Mouse (Mus musculus): Measurements from ENCODE around the gene Derl2.

Gene Derl2

DNA sequence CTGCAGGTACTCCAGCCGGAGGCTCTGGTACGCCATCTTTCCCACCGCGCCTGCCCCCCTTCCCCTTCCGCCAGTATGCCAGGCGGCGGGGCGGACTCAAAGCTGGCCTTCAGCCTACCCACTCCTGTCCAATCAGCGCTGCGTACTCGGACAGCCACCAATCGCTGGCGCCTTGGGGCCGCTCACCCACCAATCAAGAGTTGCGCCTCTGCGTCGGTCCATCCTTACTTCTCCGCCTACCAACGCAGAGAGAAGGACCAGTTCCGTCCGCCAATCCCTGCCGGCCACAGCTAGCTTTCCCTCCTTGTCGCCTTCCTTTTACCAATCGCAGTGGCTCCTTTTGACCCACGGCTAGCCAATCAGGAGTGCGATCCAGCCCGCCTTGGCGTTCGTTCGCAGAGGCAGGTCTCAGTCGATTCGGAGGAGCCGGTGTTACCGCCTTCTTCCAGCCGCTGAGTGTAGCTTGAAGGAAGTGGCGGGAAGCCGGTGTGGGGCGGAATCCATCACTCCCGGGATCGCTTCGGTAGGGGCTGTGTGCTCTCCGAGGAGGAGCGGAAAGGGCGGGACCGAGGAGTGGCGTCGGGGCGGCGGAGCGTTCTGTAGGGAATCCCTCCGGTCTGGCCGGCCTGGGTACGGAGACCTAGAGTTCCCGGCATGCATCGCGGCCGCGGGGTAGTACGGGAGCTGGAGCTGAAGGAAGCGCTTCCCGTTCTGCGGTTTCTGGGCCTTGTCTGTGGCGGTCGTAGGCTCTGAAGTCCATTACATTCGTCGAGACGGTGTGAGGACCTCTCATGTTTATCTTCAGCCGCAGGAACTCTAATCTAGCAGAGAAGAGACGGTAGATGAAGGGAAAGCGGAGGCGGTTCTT lies at the start of gene Derl2, which contains the start of gene Mis12:
Gene Derl2 (minus strand): TSS at position 641 of the 868 bp plus-strand sequence.
Gene Mis12 (plus strand): TSS at position 411 of the 868 bp plus-strand sequence.
- DNase-seq (ENCODE audit: low read depth, low spot score): peak; percentile 100

DNA sequence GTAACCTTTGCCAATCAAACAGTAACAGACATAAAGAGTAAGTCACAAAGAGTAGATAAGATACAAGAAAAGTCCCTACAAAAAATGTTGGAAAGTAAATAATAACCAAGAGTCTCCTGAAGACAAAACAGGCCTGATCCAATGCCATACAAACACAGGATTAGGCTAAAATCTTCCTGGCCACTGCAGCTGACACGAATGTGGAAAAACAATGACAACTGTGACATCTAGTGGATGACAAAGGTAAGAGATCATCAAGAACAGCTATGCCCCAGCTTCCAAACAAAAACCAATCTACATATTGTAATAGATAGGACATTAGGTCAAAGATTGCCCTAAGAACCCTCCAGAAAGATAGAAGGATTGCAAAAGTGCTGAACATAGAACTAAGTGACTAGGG lies 32.9 kb upstream of the Derl2 start:
- peak; percentile 22 for DNase-seq (ENCODE audit: low read depth, low spot score)

DNA sequence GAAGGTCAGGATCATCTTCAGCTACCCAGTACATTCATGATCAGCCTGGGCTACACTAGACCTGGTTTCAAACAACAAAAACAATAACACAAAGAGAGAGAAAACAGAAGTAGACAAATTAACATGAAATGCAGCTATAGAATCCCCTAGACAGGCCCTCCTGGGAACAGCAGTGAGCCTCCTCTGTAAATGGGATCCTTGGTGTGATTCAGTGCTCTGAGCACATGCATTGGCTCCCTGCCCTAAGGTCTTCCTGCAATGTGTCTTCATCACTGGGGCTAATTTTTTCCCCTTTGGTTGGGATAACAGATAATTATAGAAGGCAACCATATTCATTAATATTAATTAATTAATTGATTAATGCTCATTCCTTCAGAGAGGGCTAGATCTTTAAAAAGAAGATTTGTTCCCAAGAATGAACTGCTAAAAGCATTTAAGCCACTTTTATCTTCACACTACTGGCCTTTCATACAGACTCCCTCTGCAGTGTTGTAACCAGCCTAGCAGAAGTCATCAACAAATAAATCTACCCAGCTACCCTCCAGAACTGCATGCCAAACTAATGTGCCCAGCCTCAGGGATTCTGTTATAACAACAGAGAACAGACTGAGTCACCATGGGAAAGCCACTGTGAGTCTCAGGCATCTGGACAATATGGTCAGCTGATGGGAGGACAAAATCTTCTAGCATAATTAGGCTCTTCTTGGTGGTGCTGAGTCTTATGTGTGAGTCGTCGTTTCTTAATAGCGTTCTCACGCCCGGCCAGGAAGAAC lies 20.1 kb upstream of the Derl2 start:
- no peak for DNase-seq (ENCODE audit: low read depth, low spot score)

DNA sequence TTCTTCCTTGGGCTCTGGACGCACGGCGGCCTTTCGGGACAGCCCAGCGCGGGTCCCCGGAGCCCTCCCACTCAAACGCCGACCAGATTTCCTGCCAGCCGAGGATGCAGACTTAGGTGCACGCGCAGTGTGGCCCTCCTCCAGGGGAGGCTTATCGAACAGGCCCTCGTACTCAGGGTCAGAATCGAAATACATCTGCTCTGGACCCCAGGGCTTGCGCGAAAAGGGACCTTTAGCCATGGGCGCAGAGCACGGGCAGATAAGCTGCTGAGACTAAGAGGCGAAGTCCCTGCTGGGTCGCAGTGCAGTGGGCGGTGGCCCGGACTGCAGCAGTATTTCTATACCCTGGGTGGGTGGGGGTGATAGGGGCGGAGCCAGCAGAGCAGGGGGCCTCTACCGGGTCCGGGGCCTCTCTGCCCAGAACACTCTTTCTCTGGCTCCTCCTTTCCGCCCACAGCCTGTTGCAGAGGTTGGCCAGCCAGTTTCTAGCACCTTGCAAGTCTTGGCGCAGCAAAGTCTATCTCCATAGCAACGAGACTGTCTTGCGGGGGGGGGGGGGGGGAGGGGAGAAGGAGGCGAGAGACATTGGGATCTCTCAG lies 13.6 kb upstream of the Derl2 start, which contains the start of gene 6330403K07Rik:
Gene 6330403K07Rik (minus strand): TSS at position 351 of the 599 bp plus-strand sequence.
- peak; percentile 87 for DNase-seq (ENCODE audit: low read depth, low spot score)

DNA sequence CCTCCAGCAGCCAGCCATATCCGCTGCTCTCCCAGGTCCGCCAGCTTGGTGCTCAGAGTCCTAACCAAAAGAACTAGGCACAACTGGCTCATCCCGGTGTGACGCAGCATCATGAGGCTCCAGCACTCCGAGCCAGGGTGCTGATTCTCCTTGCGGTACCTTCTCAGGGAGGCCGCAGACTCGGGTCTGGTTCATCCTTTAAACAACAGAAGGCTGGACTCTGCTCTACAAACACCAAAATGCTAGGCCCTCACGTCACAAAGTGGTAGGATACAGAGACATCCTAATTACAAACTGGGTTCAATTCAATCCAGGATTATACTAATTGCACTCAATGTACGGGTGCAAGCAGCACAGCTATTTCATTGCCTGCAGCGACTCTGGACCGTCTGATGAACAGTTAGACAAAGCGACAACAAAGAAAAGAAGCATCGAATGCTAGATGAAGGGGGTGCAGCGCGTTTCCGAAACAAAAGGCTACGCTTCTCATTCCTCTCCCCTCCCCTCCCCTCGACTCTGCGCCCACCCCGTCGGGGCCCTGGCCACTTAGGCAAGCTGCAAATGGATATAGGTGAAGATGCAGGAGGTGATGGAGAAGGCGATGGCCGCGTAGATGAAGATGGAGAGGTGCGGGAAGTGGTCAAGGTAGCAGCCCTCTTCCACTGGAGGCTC lies 13.0 kb upstream of the Derl2 start:
- DNase-seq (ENCODE audit: low read depth, low spot score): peak; percentile 46

DNA sequence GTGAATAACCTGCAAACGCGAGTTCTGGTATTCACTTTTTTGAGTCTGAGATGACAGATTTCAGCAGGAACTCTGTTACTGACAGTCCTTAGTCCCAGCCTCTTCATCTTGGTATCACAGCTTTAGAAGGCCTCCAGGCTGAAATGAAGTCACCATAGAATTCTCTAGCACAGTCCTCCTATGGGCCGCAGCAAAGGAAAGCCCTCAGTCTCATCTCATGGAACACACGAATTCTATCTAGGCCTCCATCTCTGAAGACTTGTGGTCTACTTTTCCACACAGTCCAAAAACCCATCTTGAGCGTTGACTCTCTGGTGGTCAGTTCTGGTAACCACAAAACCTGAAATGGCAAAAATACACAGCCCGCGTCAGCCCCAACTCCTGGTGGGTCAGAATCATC lies 12.4 kb upstream of the Derl2 start:
- DNase-seq (ENCODE audit: low read depth, low spot score): no peak

DNA sequence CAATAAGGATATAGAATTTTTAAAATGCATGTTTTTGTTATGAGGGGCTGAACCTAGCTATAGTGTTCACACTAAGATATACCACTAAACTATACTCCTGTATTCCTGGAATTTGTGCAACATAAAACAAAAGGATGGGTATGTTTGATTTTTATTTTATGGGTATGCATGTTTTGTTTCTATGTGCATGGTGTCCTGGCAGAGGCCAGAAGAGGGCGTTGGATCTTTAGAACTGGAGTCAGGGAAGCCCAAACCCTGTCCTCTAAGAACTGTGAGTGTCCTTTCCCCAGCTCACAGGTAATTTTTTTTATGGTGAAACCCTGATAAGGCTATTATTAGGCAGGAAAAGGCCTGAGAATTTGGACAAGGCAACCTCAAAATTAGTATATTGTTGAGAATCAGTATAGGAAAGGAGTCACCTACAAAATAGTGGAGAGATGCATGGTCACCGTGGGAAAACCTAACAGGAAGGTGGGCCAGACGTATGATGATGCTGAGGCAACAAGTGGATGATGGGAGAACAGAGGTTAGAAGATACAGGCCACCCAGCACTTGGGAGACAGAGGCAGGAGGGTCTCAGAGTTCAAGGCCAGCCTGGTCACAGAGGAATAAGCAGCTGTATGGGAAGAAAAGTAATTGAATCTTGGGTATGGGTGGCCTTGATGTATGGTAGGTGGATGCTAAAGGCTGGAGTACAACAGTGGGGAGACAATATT lies 9.9 kb upstream of the Derl2 start:
- no peak for DNase-seq (ENCODE audit: low read depth, low spot score)

DNA sequence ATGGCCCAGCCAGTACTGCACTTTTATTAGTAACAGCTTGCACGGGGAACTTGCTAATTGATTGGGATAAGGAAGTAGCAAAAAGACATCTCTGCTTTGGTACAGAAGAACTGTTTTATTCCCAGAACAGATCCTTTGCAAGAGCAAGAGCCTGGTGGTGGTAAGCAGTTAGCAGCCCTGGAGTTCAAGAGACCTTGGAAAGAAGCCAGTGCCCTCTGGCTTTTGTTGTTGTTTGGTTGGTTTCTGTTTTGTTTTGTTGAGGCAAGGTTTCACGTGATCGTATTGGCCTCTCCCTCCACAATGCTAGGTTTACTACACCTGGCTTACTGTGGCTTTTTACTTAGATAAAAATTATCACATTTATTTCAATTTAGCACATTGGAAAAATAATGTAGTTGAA lies 8.6 kb upstream of the Derl2 start:
- no peak for DNase-seq (ENCODE audit: low read depth, low spot score)

DNA sequence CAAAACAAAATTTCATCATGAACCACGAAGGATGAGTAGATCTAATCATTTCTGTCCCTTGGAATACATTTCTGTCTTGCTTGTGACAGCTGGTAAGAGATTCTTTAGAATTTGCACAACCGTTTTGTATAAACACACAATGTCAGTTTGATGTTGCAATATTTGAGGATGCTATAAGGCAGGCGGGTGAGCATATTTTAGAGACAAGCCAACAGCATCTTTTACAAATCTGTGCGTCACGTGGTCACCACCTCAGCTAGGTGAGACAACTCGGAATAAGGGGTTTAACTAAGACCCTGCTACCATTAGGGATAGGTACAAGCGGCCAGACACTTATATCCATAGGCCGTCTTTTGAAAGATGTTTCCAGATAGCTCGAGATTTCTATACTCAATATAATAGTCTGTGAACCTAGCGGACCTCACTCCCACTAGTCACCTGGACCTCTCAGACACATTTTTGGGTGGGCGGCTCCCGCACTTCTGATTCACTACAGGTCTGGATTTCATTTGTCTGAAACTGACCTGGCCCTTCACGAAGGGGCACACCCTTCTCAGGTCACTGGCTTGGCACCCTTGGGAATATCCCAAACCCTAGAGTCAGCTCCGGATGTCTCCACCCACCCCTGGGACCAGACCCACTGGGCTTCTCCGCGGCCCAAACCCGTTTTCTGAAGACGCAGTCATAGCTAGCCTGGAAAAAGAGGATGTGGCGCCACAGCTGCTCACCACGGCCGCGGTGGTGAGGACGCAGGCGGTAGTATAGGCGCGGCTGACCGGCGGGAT lies 1.0 kb downstream of the Derl2 start:
- no peak for DNase-seq (ENCODE audit: low read depth, low spot score)

DNA sequence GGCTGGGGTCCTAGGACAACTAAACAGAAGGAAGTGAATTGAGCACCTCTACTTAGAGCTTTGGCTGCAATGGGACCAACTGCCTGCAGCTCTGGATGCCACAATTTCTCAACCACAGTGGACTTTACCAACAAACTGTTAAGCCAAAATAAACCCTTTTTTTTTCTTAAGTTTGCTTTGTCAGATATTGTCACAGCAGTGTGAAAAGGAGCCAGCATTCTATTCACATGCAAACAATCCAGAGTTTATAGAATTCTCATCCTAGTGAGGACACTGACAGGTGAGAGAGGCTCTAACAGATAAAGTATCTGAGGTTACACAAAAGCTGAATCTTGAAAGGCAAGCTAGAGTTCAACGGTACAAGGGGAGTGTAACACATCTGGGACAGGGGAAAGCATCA lies 2.6 kb downstream of the Derl2 start:
- no peak for DNase-seq (ENCODE audit: low read depth, low spot score)

DNA sequence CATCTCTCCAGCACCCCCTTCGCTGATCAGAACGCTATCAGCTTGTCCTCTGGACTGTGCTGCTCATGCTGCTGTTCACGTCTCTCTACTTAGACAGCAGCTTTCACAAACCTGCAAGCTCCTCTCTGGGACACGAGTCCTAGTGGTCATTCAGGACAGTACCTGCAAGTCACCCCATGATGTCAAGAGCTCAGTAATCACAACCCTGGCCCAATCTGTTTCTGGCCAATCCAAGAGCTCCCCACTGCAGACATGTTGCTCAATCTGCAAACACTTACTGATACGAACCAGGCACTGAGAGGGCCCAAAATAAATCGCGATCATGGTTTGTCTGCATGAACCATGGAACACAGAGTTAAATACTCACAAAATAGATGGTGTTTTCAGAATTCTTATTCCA lies 6.9 kb downstream of the Derl2 start:
- DNase-seq (ENCODE audit: low read depth, low spot score): no peak

DNA sequence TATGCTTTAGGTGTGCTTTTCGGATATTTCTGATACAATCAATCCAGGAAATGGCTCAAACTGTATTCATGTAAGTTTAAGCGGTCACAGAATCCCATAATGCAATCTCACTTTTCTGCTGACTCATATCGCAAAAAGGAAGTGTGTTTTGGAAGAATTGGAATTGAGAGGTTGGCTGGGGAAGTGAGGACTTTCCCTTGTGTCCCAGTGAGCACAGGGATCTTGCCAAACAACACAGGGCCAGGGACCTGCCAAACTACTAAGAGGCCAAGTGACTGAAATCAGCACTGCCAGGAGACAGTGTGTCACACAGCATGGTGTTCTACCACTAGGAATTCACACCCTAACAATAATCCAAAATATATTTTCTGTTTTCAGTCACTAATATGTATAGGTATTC lies 11.3 kb downstream of the Derl2 start:
- DNase-seq (ENCODE audit: low read depth, low spot score): no peak

DNA sequence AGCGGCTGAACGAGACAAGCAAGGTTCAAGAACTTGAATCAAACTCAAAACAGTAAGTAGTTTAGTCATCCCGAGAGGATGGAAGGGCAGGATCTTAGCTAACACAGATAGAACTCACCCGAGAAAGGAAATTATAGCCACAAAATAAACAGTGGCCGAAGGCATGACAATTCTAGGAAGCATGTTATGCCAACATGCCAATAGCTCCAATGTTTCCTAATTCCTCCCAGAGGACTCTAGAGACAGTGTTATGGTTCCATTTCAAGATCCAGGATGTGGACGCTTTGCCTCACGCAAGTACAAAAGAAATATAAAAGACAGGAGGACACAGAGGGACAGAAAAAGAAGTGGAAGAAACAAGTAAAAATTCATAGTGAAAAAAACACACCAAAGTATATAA lies 11.8 kb downstream of the Derl2 start:
- no peak for DNase-seq (ENCODE audit: low read depth, low spot score)

DNA sequence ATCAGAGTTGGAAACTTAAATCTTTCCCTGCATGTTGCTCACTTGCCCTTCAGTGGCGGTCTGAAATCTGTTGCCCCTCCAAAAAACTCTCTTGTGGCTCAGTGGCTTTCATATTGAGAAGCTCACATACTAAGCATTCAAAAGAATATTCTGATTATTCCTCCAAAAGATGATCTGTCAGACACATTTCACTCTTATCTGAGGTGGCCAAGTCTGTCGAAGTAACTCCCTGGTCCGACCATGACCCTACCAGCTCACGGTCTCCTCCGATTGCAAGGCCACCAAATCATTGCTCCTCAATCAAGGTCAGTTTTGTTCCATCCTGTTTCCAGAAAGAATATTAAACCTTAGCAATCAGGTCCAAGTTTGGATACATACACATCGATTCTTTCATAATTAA lies 12.6 kb downstream of the Derl2 start:
- DNase-seq (ENCODE audit: low read depth, low spot score): no peak

DNA sequence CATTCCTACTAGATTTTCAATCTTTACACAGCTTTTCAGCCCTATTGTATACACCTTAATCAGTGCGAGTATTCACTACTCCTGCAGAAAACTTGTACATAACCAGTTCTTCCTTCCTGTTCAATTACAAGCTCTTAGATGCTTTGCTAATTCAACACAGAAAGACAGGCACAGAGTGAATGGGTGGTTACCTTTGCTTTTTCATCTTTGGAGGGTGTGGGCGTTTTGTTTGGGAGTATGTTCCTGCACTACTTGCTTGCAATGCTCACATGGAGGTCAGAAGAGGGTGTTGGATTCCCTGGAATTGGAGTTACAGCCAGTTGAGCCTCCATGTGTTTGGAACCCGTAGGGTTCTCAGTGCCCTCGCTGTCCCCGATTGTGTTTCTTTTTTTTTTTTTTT lies 14.6 kb downstream of the Derl2 start:
- DNase-seq (ENCODE audit: low read depth, low spot score): peak; percentile 27

DNA sequence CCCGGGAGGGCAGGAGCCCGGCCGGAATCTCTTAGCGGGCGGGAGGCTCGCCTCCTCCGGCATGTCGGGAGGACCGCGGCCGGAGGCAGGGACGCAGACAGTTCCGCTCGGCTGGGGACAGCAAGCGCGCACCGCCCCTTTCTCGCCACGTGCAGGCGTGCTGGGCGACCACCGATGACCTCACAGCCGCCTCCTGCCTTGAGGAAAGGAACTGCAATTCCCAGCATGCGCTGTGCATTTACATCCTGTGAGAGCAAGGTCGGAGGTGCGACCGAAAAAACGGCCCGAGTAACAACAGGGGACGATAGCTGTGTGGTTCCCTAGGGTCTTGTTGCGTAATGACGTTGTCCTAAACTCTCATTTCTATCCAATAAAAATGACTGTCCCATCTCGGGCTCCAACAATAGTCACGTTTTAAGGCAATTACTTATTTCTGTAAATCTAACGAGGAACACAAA lies 15.3 kb downstream of the Derl2 start, which contains the start of gene Dhx33:
Gene Dhx33 (minus strand): TSS at position 122 of the 458 bp plus-strand sequence.
- DNase-seq (ENCODE audit: low read depth, low spot score): peak; percentile 99

DNA sequence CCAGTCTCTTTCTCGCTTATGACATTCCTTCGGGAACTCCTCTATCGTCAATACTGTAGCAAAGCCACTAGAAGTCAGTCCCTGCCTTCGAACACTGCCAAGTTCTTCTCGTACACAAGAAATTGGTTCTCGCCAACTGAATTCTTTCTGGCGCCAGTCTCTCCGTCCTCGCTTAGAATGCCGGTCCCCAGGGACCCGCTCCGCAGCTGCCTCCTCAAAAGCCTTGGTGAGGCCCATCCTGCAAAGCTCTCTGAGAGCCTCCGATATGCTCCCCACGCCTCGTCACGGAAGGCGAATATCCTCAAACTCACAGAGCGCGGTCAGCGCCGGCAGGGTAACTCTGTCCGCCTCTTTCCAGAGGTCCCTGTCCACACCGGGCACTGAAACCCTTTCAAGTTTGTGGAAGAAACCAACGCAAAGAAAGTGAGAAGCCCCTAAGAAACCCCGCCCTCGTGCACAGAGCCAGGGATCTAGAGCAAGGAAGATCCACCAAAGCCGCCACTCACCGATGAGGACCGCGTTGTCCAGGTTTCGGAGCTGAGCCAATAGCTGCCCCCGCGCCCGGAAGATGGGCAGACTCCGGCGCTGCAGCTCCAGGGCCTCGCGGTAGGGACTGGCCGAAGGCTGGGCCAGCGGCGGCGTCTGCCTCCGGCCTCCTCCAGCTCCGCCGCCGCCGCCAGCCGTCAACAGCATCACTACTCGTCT lies 15.9 kb downstream of the Derl2 start:
- no peak for DNase-seq (ENCODE audit: low read depth, low spot score)

DNA sequence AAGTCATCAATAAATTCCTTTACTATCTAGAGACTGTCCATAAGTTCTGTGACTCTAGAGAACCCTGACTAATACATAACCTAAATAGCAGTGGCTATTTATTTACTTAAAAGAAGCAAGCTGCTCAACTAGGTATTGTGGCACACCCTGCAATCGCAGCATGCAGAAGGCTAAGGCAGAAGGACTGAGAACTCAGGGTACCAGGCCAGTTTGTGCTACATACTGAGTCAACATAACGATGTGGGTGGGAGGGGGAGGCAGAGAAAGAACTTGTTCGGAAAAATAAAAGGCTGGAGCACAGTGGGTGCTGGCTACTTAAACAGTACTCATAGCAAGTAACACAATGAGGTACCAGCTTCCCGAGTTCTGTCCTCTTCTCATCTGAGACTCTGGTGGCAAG lies 18.5 kb downstream of the Derl2 start:
- DNase-seq (ENCODE audit: low read depth, low spot score): peak; percentile 28

DNA sequence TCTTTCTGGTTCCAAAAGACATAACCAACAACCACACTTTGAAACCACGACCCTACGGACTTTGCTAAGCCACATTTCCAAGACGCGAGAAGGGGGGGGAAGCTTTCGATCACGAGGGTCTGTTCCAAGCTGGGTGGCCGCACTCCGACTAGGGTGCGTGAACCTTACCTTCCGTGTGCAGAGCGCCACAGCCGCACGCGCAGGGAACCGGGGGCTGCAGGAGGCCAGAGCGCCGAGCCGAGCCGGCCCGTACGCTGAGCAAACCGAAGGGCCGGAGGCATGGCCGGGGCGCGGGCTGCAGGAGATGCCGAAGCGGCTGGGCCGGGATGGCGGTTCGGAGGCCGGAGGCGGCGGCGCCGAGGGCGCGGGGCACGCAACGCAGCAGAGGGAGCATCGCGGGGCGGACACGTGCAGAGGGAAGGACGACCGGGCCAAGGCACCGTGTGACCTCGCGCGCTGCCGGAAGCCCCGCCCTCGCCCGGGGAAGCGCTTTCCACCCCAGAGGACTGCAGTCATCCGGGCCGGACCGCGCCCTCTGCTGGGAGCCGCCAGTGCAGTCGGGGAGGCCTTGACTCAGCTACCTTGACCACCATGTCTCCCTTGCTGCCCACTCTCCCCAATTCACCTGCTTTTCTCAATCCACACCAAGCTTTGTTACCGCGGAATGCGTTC lies 36.9 kb downstream of the Derl2 start, which contains the start of gene C1qbp:
Gene C1qbp (minus strand): TSS at position 470 of the 672 bp plus-strand sequence.
- DNase-seq (ENCODE audit: low read depth, low spot score): peak; percentile 81

All from telencephalon, adult 2 months (tissue).